ENCODE assay signal across 19 mouse cellular contexts in the genomic region with DNA sequence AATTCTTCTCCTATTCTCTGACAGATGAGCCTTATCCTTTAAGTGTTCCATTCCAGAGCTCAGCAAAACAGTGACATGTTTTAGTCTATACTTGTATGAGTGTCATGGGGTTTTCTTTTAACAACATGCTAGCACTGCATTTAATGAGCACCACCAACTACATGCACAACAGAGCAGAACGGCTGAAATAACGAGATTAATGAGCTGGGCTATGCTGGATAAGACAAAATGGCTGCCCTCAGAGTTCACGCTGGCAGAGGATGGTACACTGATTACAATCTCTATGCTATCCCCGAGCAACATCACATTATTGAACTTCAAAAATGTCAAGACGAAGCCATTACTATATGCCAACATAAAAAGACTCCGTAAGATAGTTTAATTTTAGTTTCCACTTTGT.
DNase-seq lines count a peak whose midpoint lies in the region; ATAC-seq and TF ChIP-seq lines count a peak whose summit lies in the region.
"Had no signal": no experiment of that assay in that cellular context is flagged by ENCODE, and none has a peak within 500 bp of the region (broad histone marks: within the 10 kb centered on the region; RNA-seq: fewer than 3 reads in every experiment).

No protein-coding gene starts in this region.

- no peak overlapping the region for H3K27ac ChIP-seq in heart, embryonic 12.5 days (ENCODE audit: poor library complexity, severe bottlenecking)
- no peak overlapping the region for H3K27ac ChIP-seq in midbrain, embryonic 15.5 days
- no peak overlapping the region for H3K27ac ChIP-seq in midbrain, postnatal 0 days (ENCODE audit: low read depth, low read length)
- H3K27ac ChIP-seq in forebrain, embryonic 13.5 days: no peak overlapping the region
- H3K27ac ChIP-seq: hindbrain, embryonic 15.5 days had no signal

- H3K4me3 ChIP-seq in heart, embryonic 12.5 days: no peak overlapping the region
- no peak overlapping the region for H3K4me3 ChIP-seq in midbrain, embryonic 15.5 days
- H3K4me3 ChIP-seq in midbrain, postnatal 0 days (ENCODE audit: low read depth, low read length): no peak overlapping the region
- H3K4me3 ChIP-seq in forebrain, embryonic 13.5 days: no peak overlapping the region
- H3K4me3 ChIP-seq: embryonic facial prominence, embryonic 10.5 days; heart, embryonic 13.5 days; hindbrain, embryonic 15.5 days had no signal

- ATAC-seq in heart, embryonic 12.5 days (ENCODE audit: insufficient number of reproducible peaks, low FRiP score): no peak
- ATAC-seq in midbrain, embryonic 15.5 days (replicated peaks): peak; percentile 52; the same call in 1 of the 2 replicates
- ATAC-seq in midbrain, postnatal 0 days (ENCODE audit: low FRiP score): no peak
- peak; percentile 44; the same call in 1 of the 2 replicates for ATAC-seq in forebrain, embryonic 13.5 days
- ATAC-seq: activated CD4-positive, CD25-positive, alpha-beta regulatory T cell, adult 4 months; Patski had no signal

- WGBS in heart, embryonic 12.5 days: 87% methylated on average over 6 of the region's 6 CpGs
- WGBS in midbrain, embryonic 15.5 days: 58% methylated on average over 6 of the region's 6 CpGs
- whole genome bisulfite sequencing in midbrain, postnatal 0 days: 55% methylated on average over 6 of the region's 6 CpGs
- WGBS in forebrain, embryonic 13.5 days: 47% methylated on average over 6 of the region's 6 CpGs

- H3K4me2 ChIP-seq in heart, embryonic 12.5 days: no peak overlapping the region
- H3K4me2 ChIP-seq in midbrain, embryonic 15.5 days: no peak overlapping the region
- H3K4me2 ChIP-seq in midbrain, postnatal 0 days (ENCODE audit: low read depth, low read length, poor library complexity, severe bottlenecking): no peak overlapping the region
- H3K4me2 ChIP-seq in forebrain, embryonic 13.5 days: no peak overlapping the region
- H3K4me2 ChIP-seq: heart, embryonic 13.5 days; hindbrain, embryonic 15.5 days had no signal

- H3K36me3 ChIP-seq in heart, embryonic 12.5 days: no peaks in the 10 kb centered on the region
- H3K36me3 ChIP-seq in midbrain, embryonic 15.5 days (replicated peaks): peaks cover 6% of the 10 kb centered on the region; the same call in 1 of the 2 replicates
- peaks cover 7% of the 10 kb centered on the region for H3K36me3 ChIP-seq in midbrain, postnatal 0 days (ENCODE audit: insufficient read depth, low read length)
- no peaks in the 10 kb centered on the region for H3K36me3 ChIP-seq in forebrain, embryonic 13.5 days (ENCODE audit: poor library complexity, severe bottlenecking)
- H3K36me3 ChIP-seq: embryonic facial prominence, embryonic 10.5 days; heart, embryonic 13.5 days; hindbrain, embryonic 15.5 days had no signal

- no peaks in the 10 kb centered on the region for H3K27me3 ChIP-seq in heart, embryonic 12.5 days (replicated peaks)
- no peaks in the 10 kb centered on the region for H3K27me3 ChIP-seq in midbrain, embryonic 15.5 days (replicated peaks)
- H3K27me3 ChIP-seq in midbrain, postnatal 0 days (ENCODE audit: insufficient read depth, low read length): no peaks in the 10 kb centered on the region
- H3K27me3 ChIP-seq in forebrain, embryonic 13.5 days: no peaks in the 10 kb centered on the region
- H3K27me3 ChIP-seq: CH12.LX; heart, embryonic 13.5 days; hindbrain, embryonic 15.5 days had no signal

- H3K4me1 ChIP-seq in heart, embryonic 12.5 days (replicated peaks): peaks cover 25% of the 10 kb centered on the region
- peaks cover 16% of the 10 kb centered on the region; the same call in 1 of the 2 replicates for H3K4me1 ChIP-seq in midbrain, embryonic 15.5 days
- H3K4me1 ChIP-seq in midbrain, postnatal 0 days (ENCODE audit: insufficient read depth, low read length): no peaks in the 10 kb centered on the region; the same call in 1 of the 2 replicates
- peaks cover 26% of the 10 kb centered on the region for H3K4me1 ChIP-seq in forebrain, embryonic 13.5 days

- peak; percentile 61 for DNase-seq in heart, adult 11 months
- no peak for DNase-seq in midbrain, postnatal 0 days (ENCODE audit: low spot score)
- DNase-seq in kidney, adult 8-10 months: no peak
- no peak for DNase-seq in left cerebral cortex, adult 11 months (ENCODE audit: low spot score)
- DNase-seq: adrenal gland, adult 2 months; adrenal gland, postnatal 25 days; cerebellum, adult 2 months; cerebellum, postnatal 10 days; gastrocnemius, postnatal 14 days; heart, postnatal 36 days had no signal

- TF ChIP-seq CTCF in midbrain, postnatal 0 days (IDR thresholded peaks at IDR 0.05): no peak

- no peak overlapping the region for H3K9ac ChIP-seq in heart, embryonic 12.5 days
- H3K9ac ChIP-seq in midbrain, embryonic 15.5 days: no peak overlapping the region
- H3K9ac ChIP-seq in midbrain, postnatal 0 days (replicated peaks; ENCODE audit: low read length, poor library complexity, severe bottlenecking): no peak overlapping the region
- H3K9ac ChIP-seq in forebrain, embryonic 13.5 days: no peak overlapping the region
- H3K9ac ChIP-seq: heart, embryonic 13.5 days; hindbrain, embryonic 15.5 days had no signal

- no peaks in the 10 kb centered on the region for H3K9me3 ChIP-seq in heart, embryonic 12.5 days (replicated peaks)
- H3K9me3 ChIP-seq in midbrain, embryonic 15.5 days: no peaks in the 10 kb centered on the region
- no peaks in the 10 kb centered on the region for H3K9me3 ChIP-seq in midbrain, postnatal 0 days (ENCODE audit: low read length)
- no peaks in the 10 kb centered on the region for H3K9me3 ChIP-seq in forebrain, embryonic 13.5 days (replicated peaks)
- H3K9me3 ChIP-seq: embryonic facial prominence, embryonic 10.5 days; heart, embryonic 13.5 days; hindbrain, embryonic 15.5 days had no signal

Comparison
In these comparisons a context has a peak if more than half of its experiments do, and no peak if none do; other contexts are left out.
1. ATAC-seq: peak in midbrain, embryonic 15.5 days (single experiment) and forebrain, embryonic 13.5 days (single experiment); none in heart, embryonic 12.5 days (single experiment) and midbrain, postnatal 0 days (single experiment).